Mouse (Mus musculus) embryo, embryonic 10.5 days (tissue): ENCODE data around the gene Rad51b.

Experiments used
- DNase-seq: peaks from one replicate; pipeline ENCODE4 v3.0.0-alpha.2; 2015; ENCODE audit warnings: low spot score

Gene Rad51b

DNA sequence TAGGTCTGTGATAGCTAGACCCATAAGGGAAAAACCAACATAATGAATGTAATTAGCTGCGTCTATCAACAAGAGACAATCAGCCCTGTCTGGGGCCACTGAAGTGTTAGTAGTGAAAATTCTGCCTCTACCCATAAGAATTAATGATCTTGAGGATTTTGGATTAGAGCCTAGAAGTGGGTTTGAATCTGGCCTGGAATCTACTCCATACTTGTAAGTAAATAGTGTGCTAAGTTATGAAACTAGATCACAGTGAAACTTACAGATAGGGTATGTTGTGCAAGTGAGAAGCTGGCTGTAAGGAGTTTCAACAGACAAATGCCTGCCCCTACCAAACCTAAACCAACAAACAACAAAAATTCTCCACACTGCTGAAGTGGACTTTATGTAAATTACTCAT is 83.1 kb downstream of the Rad51b start:
- DNase-seq: no peak

DNA sequence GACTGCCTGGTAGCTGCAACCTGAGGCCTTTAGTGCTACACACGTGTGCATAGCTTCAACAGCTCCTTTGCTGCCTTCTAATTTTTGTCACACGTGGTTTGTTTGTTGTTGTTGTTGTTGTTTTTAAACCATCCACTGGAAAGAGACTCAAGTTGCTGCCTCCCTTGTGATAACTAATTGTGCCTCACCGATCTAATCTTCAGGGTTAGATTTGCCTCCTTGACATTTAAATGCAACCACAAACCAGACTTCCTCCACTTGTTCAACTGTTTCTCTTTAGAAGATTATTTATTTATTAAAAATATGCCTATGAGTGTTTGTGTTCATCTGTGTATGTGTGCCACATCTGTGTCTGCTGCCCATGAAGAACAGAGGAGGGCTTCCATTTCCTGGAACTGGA is 84.4 kb downstream of the Rad51b start:
- no peak for DNase-seq

DNA sequence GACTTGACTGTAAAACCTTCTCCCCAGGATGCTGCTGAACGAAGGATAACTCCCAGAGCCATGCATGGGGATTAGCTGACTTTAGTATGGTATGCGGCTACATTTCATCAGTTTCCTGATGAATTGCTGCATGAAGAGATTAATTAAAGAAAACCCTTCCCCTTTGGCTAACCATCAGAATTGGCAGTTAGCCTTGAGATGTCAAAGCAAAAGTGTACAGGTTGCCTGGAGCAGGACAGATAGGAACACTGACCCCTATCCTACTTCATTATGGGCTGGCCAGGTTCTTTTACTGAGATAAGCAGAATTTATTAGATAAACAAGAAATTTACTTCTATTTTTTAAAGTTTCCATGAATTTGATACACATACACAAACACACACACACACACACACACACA is 85.3 kb downstream of the Rad51b start:
- DNase-seq: no peak

DNA sequence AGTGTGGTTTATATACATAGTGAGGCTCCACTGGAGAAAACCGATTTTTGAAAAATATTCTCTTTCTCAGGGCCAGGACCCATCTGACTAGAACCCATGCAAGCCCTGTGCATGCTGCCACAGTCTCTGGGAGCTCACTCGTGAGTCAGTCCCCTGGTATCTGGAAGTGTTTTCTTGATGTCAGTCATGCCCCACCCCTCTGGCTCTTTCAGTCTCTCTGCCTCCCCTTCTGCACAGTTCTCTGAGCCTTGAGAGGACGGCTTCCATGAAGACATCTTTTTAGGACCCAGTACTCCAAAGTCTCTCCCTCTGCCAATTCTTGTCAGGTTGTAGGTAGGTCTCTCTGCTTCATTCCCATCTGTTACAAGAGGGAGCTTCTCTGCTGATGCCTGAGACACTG is 86.5 kb downstream of the Rad51b start:
- DNase-seq: no peak

GRCm38 (mm10) chr12:79384787-79385186 is 87.7 kb downstream of the Rad51b start:
- DNase-seq: no peak

DNA sequence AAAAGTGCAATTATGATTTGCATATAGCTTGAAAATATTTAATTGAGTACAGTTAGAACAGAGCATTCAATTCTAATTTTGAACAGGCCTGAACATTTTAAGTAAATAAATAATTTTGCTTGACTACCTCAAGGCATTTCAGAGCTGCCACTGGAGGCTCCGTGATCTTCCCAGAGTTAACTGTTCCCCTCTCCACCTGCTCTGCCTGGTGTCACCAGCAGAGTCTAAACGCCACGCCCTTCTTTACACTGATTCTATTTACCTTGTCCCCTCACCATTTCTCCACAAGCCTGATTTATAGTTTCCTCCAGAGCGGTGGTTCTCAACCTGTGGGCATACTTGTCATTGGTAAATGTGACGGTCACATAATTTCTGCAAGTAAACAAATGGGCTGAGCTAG is 88.1 kb downstream of the Rad51b start:
- DNase-seq: no peak

- no peak for DNase-seq
These were observed 90.8 kb downstream of the Rad51b start for GRCm38 (mm10) chr12:79387886-79388285.

GRCm38 (mm10) chr12:79389251-79389650 is 92.2 kb downstream of the Rad51b start:
- DNase-seq: no peak

DNA sequence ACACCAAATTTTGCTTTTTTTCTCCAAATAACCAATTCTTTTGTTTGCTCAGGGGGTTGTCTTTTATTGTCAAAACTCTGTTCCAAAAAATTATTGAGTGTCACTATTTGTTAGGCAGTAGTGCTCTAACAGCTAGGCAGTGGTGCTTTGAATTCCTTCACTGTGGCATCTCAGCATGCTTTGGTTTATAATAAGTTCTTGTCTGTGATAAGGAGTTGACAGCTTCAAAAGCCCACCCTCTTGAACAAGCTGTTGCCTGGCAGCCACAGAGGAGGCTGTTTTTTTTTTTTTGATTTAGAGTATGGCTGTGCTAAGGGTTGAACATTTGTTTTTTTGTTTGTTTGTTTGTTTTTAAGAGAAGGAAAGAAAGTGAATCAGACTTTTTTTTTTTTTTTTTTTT is 92.9 kb downstream of the Rad51b start:
- DNase-seq: peak; percentile 47

GRCm38 (mm10) chr12:79393636-79394035 is 96.6 kb downstream of the Rad51b start:
- DNase-seq: no peak

- no peak for DNase-seq
These were observed 106.9 kb downstream of the Rad51b start for GRCm38 (mm10) chr12:79403992-79404391.

DNA sequence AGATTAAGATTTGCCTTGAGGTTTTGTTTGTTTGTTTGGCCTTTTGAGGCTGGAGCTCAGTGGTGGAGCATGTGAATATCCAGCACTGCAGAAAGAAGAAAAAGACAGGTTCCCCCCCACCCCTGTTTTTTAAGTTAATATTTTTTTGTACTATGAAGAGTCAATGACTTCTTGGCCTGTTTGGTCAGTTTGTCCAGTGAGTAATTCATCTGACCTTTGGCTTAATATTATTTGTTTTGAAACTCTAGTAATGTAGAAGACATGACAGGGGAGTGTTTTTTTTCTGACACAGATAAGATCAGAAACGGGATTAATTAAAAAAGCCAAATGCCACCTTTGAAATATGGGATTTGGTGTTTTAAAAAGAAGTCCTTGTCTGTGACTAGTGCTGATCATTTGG is 107.4 kb downstream of the Rad51b start:
- DNase-seq: no peak

DNA sequence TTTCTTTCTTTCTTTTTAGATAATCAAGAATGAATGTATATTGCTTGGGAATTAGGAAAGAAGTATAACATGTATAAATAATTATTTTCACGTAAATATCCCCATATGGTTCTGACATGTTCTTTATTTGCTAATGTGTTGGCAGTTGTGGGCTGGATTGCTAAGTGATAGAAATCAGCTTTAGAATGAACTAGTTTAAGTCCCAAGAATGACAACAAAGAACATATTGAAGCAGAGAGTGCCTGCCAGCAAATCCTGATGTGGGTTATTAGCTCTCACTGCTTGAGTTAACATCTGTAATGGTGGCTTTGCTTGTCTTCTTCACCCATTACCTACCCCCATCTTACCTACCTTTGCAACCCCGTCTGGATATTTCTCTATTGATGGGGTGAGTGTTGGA is 111.6 kb downstream of the Rad51b start:
- no peak for DNase-seq

DNA sequence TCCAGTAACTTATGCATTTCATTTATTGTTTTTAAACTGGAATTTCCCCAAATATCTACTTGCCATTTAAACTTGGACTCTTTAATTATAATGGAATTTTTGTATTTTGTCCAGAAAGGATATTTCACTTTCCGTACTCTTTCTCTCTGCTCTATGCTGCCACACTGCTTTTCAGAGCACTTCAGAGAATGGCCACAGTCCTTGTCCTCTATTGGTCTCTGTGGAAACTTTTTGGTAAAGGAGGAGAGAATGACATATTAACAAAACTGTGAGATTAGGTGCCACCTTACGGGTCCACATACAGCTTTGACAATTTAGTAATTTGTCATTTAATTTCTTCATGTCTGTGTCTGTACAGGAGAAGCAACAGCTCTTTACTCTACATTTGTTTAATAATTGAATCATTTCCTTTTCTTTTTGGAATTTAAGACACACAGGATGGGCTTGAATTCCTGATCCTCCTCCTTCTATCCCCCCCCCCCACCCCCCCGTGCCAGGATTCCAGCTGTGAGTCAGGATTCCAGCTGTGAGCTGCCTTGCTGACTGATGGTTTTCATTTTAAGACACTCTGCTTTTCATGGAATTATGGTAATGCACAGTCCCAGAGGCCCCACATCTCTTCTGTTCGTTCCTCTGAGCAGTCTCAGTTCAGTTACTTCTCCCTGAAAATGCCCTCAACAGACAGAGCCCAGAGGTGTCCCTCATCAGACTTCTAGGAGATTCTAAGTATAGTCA is 112.2 kb downstream of the Rad51b start:
- DNase-seq: no peak

- no peak for DNase-seq
These were observed 115.9 kb downstream of the Rad51b start for GRCm38 (mm10) chr12:79412894-79413507.

GRCm38 (mm10) chr12:79417360-79417759 is 120.3 kb downstream of the Rad51b start:
- DNase-seq: no peak

DNA sequence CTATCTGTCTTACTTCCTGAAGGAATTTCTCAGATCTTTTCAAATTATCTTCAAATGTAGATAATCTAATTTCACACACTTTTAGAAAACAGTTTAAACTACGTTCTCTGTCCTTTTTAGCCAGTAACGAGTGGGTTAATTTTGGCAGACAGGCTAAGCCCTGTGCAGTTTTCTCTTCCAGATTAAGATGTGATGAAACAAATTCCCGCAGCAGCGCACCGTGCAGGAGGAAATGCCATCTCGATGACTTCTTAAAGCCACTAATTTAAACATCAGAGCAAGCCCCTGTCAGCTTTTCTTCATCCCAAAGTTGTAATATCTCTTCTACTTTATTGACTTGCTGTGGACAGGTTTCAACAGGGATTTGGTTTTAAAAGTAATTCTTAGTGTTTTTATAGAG is 123.5 kb downstream of the Rad51b start:
- peak; percentile 29 for DNase-seq

DNA sequence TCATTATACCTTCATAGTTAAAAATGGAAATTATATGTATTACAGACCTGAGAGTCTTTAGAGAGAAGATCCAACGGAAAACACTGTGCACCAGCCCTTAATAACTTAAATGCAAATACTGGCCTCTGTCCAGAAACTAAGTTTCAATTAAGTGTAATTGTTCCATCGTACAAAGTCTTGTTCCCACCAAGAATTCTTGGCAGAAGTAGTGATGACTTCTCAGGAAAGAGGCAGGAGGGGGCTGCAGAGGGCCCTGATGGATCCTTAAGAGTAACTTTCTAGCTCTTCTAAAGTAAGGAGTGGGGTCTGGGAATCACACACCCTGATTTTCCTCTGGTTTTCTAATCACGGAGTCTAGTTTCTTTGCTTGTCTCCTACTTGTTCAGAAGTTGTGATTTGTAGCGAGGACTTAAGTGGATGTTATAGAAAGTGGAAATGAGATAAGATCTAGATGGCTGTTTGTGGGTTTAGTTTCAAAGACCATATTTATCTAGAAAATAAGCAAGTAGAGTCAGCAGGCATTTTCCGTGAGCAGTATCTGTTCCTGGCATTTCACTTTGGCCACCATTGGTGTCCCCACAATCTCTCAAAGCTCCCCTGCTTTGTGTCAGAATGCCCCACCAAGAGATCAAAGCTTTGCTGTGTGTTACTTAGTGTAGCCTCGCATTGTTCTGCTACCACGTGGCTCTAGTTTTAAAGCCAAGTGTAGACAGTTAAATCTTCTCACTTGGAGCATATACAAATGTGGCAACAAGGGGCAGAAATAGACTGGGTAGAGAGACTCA is 132.6 kb downstream of the Rad51b start:
- no peak for DNase-seq

DNA sequence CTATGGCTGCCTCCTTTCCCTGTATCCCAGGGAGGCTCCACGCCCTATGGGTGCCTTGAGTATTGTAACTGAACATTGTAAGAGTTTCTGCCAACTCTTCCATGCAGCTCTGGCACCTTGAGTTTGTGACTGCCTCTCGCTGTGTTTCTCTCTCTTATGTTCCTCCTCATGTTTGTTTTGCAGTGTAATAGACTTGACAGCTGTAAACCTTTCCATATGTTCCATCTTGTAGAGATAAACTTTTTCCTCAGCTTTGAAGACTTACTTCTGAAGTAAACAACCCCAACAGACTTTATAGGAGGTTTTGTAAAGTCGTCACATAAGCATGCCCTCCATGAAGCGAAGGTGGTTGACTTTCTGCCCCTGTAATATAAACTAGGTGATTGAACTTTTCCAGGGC is 134.1 kb downstream of the Rad51b start:
- peak; percentile 35 for DNase-seq

DNA sequence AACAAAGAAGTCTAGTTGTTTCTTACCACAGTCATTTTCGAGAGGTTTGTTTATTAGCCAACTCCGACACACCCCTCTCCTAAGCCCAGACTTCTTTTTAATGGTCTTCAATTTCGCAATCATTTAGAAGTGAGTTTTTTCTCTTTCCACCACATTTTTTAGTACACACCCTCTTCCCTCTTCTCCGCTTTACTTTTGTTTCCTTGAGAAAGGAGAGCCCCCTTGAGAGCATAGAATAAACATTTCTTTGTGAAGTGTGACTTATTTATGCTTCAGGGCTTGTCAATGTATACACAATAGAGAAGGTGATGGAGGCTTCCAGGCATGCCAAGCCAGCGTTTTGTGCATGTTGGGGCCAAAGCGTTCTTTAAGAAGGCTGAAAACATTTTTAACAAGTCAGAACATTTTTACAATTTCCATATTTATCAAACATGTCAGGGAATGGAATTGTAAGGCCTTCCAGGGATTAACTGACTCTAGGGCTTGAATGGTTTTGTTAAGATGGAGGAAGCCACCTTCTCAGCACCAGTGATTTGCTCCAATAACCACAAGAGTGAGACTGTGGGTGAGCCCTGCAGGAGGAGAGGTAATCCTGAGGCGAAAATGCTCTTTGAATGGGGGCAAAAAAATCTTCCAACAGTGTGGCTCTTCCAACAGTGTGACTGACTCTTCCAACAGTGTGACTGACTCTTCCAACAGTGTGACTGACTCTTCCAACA is 136.8 kb downstream of the Rad51b start:
- DNase-seq: peak; percentile 27

DNA sequence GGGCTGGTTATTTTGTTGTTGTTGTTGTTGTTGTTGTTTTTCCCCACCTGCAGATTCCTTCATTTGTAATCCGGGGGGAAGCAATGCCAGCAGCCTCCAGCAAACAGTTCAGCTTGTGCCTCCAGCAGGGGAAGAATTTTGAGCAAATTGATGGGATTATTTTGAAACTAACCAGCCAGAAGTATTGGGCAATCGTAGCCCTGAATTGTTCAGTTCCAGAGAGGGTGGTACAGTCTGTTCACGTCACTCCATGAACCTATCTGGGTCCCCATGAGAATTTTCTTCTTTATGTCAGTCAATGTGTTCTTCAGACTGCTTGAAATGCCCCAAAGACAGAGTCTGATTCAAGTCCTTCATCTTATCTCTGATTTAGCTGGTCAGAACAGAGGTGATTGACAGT is 138.4 kb downstream of the Rad51b start:
- no peak for DNase-seq

DNA sequence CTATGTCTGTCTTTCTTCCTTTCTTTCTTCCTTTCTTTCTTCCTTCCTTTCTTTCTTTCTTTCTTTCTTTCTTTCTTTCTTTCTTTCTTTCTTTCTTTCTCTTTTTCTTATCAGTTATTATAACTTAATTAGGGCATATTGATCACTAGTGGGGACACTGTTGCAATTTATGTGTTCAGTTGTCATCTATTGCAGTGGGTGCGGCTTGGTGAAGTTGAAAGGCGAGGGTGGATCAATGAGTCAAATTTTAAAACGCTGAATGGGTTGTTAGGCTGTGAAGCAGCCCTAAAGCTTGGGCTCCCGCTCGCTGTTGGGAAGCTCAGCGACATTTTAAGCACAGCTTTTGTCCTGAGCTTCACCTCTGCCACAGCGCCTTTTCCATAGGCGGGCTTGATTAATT is 139.0 kb downstream of the Rad51b start:
- no peak for DNase-seq

- no peak for DNase-seq
These were observed 139.8 kb downstream of the Rad51b start for GRCm38 (mm10) chr12:79436892-79437291.
